Mouse (Mus musculus) heart, postnatal 10 days (tissue): ENCODE measurements around the gene Lrp3. TPM values are rescaled to one million over a fixed set of nuclear protein-coding genes. Genes with fewer than 3 reads are reported as not detected.

Experiments
- total RNA-seq, 2 experiments: library from RNA; stranded (reverse); gene quantifications; 2 replicates each; pipeline ENCODE4 v1.2.3; 2021

The Lrp3 gene
- total RNA-seq, 2 experiments from 2014 or later, result 8.7 to 10.1 TPM

Other genes with a start within 250 kb of the Lrp3 start
- 10 to 100 TPM; 19.5 to 24.1 TPM for gene Cebpg, start 158.9 kb downstream of the Lrp3 start, total RNA-seq
- gene Cebpa, start 96.2 kb downstream of the Lrp3 start, total RNA-seq, result 10 to 100 TPM in 1 of 2 experiments, 1 to 10 TPM in 1; 7.6 to 13.7 TPM
- gene Slc7a10, start 29.1 kb downstream of the Lrp3 start, total RNA-seq, result 1 to 10 TPM in 1 of 2 experiments, under 1 TPM in 1; 0.60 to 1.1 TPM
- gene Gpatch1, start 102.9 kb upstream of the Lrp3 start, total RNA-seq, result 10 to 100 TPM in 1 of 2 experiments, 1 to 10 TPM in 1; 9.2 to 12.1 TPM
- 1 to 10 TPM; 3.5 to 5.6 TPM for gene Rhpn2, start 118.7 kb upstream of the Lrp3 start, total RNA-seq
- 1 to 10 TPM; 3.8 to 4.6 TPM for gene Faap24, start 181.3 kb upstream of the Lrp3 start, total RNA-seq
- 10 to 100 TPM; 16.0 to 18.4 TPM for gene Cep89, start 181.5 kb upstream of the Lrp3 start, total RNA-seq
- not detected for gene Slc7a9, start 233.3 kb upstream of the Lrp3 start, total RNA-seq